Comparison of ENCODE assay signal across 8 mouse cellular contexts in genomic region chr4:33248062-33248889, GRCm38 (mm10). TPM values are rescaled to one million over a fixed set of nuclear protein-coding genes. Genes with fewer than 3 reads are reported as not detected.
DNase-seq lines count a peak whose midpoint lies in the region; ATAC-seq lines count a peak whose summit lies in the region.

No protein-coding gene starts in this region.

- peaks cover 31% of the 10 kb centered on the region for H3K36me3 ChIP-seq in heart, embryonic 14.5 days (ENCODE audit: control insufficient read depth, insufficient read depth, low read length)
- H3K36me3 ChIP-seq in liver, embryonic 13.5 days = peaks cover 29% of the 10 kb centered on the region
- H3K36me3 ChIP-seq in stomach, embryonic 16.5 days (ENCODE audit: control insufficient read depth, insufficient read depth, low read length) = peaks cover 19% of the 10 kb centered on the region; the same call in 1 of the 2 replicates

- peak; percentile 99 for DNase-seq in CD4-positive helper T cell, adult 2 months (ENCODE audit: low read depth, low spot score)
- peak; percentile 94 for DNase-seq in brain, embryonic 18.5 days (ENCODE audit: low read depth, low spot score)
- peak; percentile 99 for DNase-seq in kidney, postnatal 14 days
- DNase-seq in liver, embryonic 13.5 days = peak; percentile 96
- DNase-seq in neural tube, embryonic 10.5 days (ENCODE audit: extremely low spot score, low spot score) = peak; percentile 100

- peak overlapping the region; percentile 71 for H3K4me2 ChIP-seq in heart, embryonic 14.5 days (ENCODE audit: low read length)
- peak overlapping the region; percentile 76 for H3K4me2 ChIP-seq in liver, embryonic 13.5 days
- peak overlapping the region; percentile 50 for H3K4me2 ChIP-seq in stomach, embryonic 16.5 days (ENCODE audit: low read depth, low read length)

- peak overlapping the region; percentile 89 to 100 for H3K4me3 ChIP-seq in heart, embryonic 14.5 days (ENCODE audit: control insufficient read depth in 1 of 2, insufficient read depth in 1 of 2, low read depth in 1 of 2, low read length in 2 of 2)
- H3K4me3 ChIP-seq in liver, embryonic 13.5 days (replicated peaks) = peak overlapping the region; percentile 98
- peak overlapping the region; percentile 91 for H3K4me3 ChIP-seq in stomach, embryonic 16.5 days (replicated peaks; ENCODE audit: low read length)

- no peaks in the 10 kb centered on the region for H3K9me3 ChIP-seq in heart, embryonic 14.5 days (ENCODE audit: control insufficient read depth, low read length)
- no peaks in the 10 kb centered on the region for H3K9me3 ChIP-seq in liver, embryonic 13.5 days (replicated peaks)
- no peaks in the 10 kb centered on the region for H3K9me3 ChIP-seq in stomach, embryonic 16.5 days (replicated peaks; ENCODE audit: control insufficient read depth, low read length)

- peak overlapping the region; percentile 98 for H3K9ac ChIP-seq in heart, embryonic 14.5 days (ENCODE audit: low read length)
- H3K9ac ChIP-seq in liver, embryonic 13.5 days = peak overlapping the region; percentile 99
- peak overlapping the region; percentile 100 for H3K9ac ChIP-seq in stomach, embryonic 16.5 days (ENCODE audit: low read length)

- peak overlapping the region; percentile 100 for H3K27ac ChIP-seq in heart, embryonic 14.5 days (replicated peaks in 1 of 2; ENCODE audit: control insufficient read depth in 1 of 2, insufficient read depth in 1 of 2, low read depth in 2 of 2, low read length in 2 of 2)
- peak overlapping the region; percentile 100 for H3K27ac ChIP-seq in liver, embryonic 13.5 days
- H3K27ac ChIP-seq in stomach, embryonic 16.5 days (ENCODE audit: low read length) = peak overlapping the region; percentile 100

- under 1% methylated on average over 82 of the region's 88 CpGs for WGBS in heart, embryonic 14.5 days
- WGBS in liver, embryonic 13.5 days (ENCODE audit: insufficient replicate concordance) = under 1% methylated on average over 79 of the region's 88 CpGs
- WGBS in stomach, embryonic 16.5 days = under 1% methylated on average over 87 of the region's 88 CpGs

- peak; percentile 83 for ATAC-seq in erythroid progenitor cell, adult 5-6 weeks (replicated peaks; ENCODE audit: low FRiP score, poor library complexity, severe bottlenecking)
- ATAC-seq in heart, embryonic 14.5 days (ENCODE audit: insufficient number of reproducible peaks, insufficient read depth, low FRiP score, low read depth) = peak; percentile 90
- peak; percentile 86 for ATAC-seq in liver, embryonic 13.5 days (ENCODE audit: low read depth)
- peak; percentile 93 for ATAC-seq in stomach, embryonic 16.5 days (ENCODE audit: insufficient read depth, low FRiP score)

- H3K27me3 ChIP-seq in heart, embryonic 14.5 days (ENCODE audit: control insufficient read depth, insufficient read depth, low read length) = no peaks in the 10 kb centered on the region
- no peaks in the 10 kb centered on the region for H3K27me3 ChIP-seq in liver, embryonic 13.5 days
- no peaks in the 10 kb centered on the region for H3K27me3 ChIP-seq in stomach, embryonic 16.5 days (ENCODE audit: control insufficient read depth, insufficient read depth, low read length)

- peaks cover 3 to 24% of the 10 kb centered on the region in 2 experiments for H3K4me1 ChIP-seq in heart, embryonic 14.5 days (ENCODE audit: control insufficient read depth in 2 of 2, insufficient read depth in 2 of 2, low read length in 2 of 2)
- H3K4me1 ChIP-seq in liver, embryonic 13.5 days (replicated peaks) = peaks cover 41% of the 10 kb centered on the region
- H3K4me1 ChIP-seq in stomach, embryonic 16.5 days (ENCODE audit: control insufficient read depth, insufficient read depth, low read length) = peaks cover 7% of the 10 kb centered on the region

RNA-seq across cellular contexts. Expression of gene Srsf12, which starts 39.5 kb away (rescaled TPM):
- total RNA-seq in erythroid progenitor cell, adult 5-6 weeks (2015; ENCODE audit: low replicate concordance) = not detected in 2 replicates
- not detected in 2 replicates for total RNA-seq in erythroid progenitor cell, adult 5-6 weeks (2017; ENCODE audit: low replicate concordance)
- 1.2 and 2.3 TPM in 2 replicates for polyA plus RNA-seq in heart, embryonic 14.5 days (2014; fragmentation: Nextera tagmentation; extraction: Ambion mirVana)
- polyA plus RNA-seq in liver, embryonic 13.5 days (2015; fragmentation: Nextera tagmentation; extraction: Ambion mirVana) = 0.31 and 0.37 TPM in 2 replicates
- polyA plus RNA-seq in stomach, embryonic 16.5 days (2015; fragmentation: Nextera tagmentation; extraction: Ambion mirVana) = 6.6 and 8.5 TPM in 2 replicates

RNA-seq across cellular contexts. Expression of gene Pnrc1, which starts 41.7 kb away (rescaled TPM):
- 103 and 121 TPM in 2 replicates for total RNA-seq in erythroid progenitor cell, adult 5-6 weeks (2015; ENCODE audit: low replicate concordance)
- 66.6 and 83.0 TPM in 2 replicates for total RNA-seq in erythroid progenitor cell, adult 5-6 weeks (2017; ENCODE audit: low replicate concordance)
- 101 and 119 TPM in 2 replicates for polyA plus RNA-seq in heart, embryonic 14.5 days (2014; fragmentation: Nextera tagmentation; extraction: Ambion mirVana)
- 28.4 and 33.6 TPM in 2 replicates for polyA plus RNA-seq in liver, embryonic 13.5 days (2015; fragmentation: Nextera tagmentation; extraction: Ambion mirVana)
- 57.0 and 61.1 TPM in 2 replicates for polyA plus RNA-seq in stomach, embryonic 16.5 days (2015; fragmentation: Nextera tagmentation; extraction: Ambion mirVana)

RNA-seq across cellular contexts. Expression of gene Pm20d2, which starts 58.7 kb away (rescaled TPM):
- not detected in 2 replicates for total RNA-seq in erythroid progenitor cell, adult 5-6 weeks (2015; ENCODE audit: low replicate concordance)
- total RNA-seq in erythroid progenitor cell, adult 5-6 weeks (2017; ENCODE audit: low replicate concordance) = not detected in 2 replicates
- 2.5 TPM in 2 replicates for polyA plus RNA-seq in heart, embryonic 14.5 days (2014; fragmentation: Nextera tagmentation; extraction: Ambion mirVana)
- polyA plus RNA-seq in liver, embryonic 13.5 days (2015; fragmentation: Nextera tagmentation; extraction: Ambion mirVana) = 0.23 and 0.24 TPM in 2 replicates
- polyA plus RNA-seq in stomach, embryonic 16.5 days (2015; fragmentation: Nextera tagmentation; extraction: Ambion mirVana) = 0.67 and 0.96 TPM in 2 replicates

Comparison
In these comparisons a context has a peak if more than half of its experiments do, and no peak if none do; other contexts are left out.
1. Peak in every context shown above with its lines: DNase-seq, ATAC-seq, H3K4me3 ChIP-seq and H3K27ac ChIP-seq.